Mouse (Mus musculus) E14TG2a.4 (cell line): ENCODE data around the gene Tpk1.

Experiments
- H3K27me3 ChIP-seq: 2 replicates; pipeline ENCODE4 v1.6.1; 2014; ENCODE audit warnings: low read length, control low read depth; ENCODE audit not compliant: insufficient read depth
- H3K36me3 ChIP-seq: 2 replicates; pipeline ENCODE4 v1.6.1; 2014; ENCODE audit warnings: low read length, control low read depth; ENCODE audit not compliant: insufficient read depth
- H3K4me1 ChIP-seq: replicated peaks from 2 replicates; pipeline ENCODE4 v1.6.1; 2014; ENCODE audit warnings: low read depth, low read length, control low read depth
- H3K4me3 ChIP-seq: replicated peaks from 2 replicates; pipeline ENCODE4 v1.5.1; 2014; ENCODE audit warnings: mild to moderate bottlenecking, low read length
- H3K9me3 ChIP-seq: 2 replicates; pipeline ENCODE4 v1.6.1; 2014; ENCODE audit warnings: low read length, control low read depth
- CTCF ChIP-seq: conservative IDR thresholded peaks from 2 replicates; pipeline ENCODE4 v1.5.1; 2014; ENCODE audit warnings: low read length
- NANOG ChIP-seq: IDR thresholded peaks from 2 replicates; pipeline ENCODE4 v1.6.1; 2014; ENCODE audit warnings: borderline replicate concordance, low read length, mixed read lengths
- POU5F1 ChIP-seq: IDR thresholded peaks from 2 replicates; pipeline ENCODE4 v1.6.1; 2014; ENCODE audit warnings: low read length, borderline replicate concordance

The Tpk1 gene

GRCm38 (mm10) chr6:43480687-43481086 is 185.4 kb downstream of the Tpk1 start:
- no peaks in the 10 kb centered on the region for H3K36me3 ChIP-seq
- no peaks in the 10 kb centered on the region for H3K27me3 ChIP-seq
- no peak overlapping the region for H3K4me3 ChIP-seq
- no peak for TF ChIP-seq NANOG
- no peak for TF ChIP-seq POU5F1
- no peak for TF ChIP-seq CTCF
- no peaks in the 10 kb centered on the region for H3K4me1 ChIP-seq
- H3K9me3 ChIP-seq, result no peaks in the 10 kb centered on the region

- Histone ChIP-seq H3K4me1 (no peaks in the 10 kb centered on the region), H3K27me3 (no peaks in the 10 kb centered on the region), H3K4me3 (no peak overlapping the region), H3K9me3 (no peaks in the 10 kb centered on the region), H3K36me3 (no peaks in the 10 kb centered on the region)
- TF ChIP-seq POU5F1, result no peak
- no peak for TF ChIP-seq CTCF
- TF ChIP-seq NANOG, result no peak
Observed at GRCm38 (mm10) chr6:43478810-43479209, 187.3 kb downstream of the Tpk1 start.

DNA sequence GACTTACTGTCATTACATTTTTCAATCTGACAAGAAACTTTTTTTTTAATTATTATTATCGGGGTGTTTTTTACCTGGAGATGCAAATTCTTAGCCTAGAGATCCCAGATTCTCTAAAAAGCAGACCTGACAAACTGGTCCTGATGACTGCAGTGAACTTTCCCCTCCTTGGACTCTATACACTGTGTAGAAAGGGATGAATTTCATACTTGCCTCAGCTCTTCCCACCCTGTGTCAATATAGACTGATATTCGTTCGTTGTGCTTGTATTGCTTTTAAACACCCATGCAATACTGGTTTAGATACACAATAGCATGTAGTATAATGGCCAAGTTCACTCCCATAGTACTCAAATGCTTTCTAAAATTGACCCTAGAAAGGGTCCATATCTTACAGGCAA is 189.7 kb downstream of the Tpk1 start:
- H3K27me3 ChIP-seq, result no peaks in the 10 kb centered on the region
- peaks cover 5% of the 10 kb centered on the region; the same call in 1 of the 2 replicates for H3K4me1 ChIP-seq
- TF ChIP-seq NANOG, result no peak
- no peak for TF ChIP-seq CTCF
- TF ChIP-seq POU5F1, result no peak
- H3K4me3 ChIP-seq, result no peak overlapping the region
- H3K9me3 ChIP-seq, result no peaks in the 10 kb centered on the region
- no peaks in the 10 kb centered on the region for H3K36me3 ChIP-seq

DNA sequence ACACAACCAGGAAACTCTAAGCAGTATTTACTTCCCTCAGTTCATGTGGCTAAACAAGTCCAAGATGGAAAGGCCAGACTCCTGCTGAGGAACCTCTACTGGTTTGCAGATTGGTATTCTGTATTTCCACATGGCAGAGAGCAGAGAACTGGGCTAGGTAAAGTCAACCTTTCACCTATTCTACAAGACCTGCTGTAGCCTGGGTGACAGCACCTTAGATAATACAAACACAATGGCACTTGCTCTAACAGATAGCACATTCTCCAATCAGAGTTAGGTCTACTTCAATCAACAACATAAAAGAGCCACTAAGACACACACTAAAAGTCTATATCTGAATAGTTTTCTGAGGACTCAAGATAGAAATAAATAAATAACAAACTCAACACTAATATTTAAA is 190.2 kb downstream of the Tpk1 start:
- Histone ChIP-seq H3K4me3 (no peak overlapping the region), H3K9me3 (no peaks in the 10 kb centered on the region), H3K27me3 (no peaks in the 10 kb centered on the region), H3K4me1 (peaks cover 5% of the 10 kb centered on the region; the same call in 1 of the 2 replicates), H3K36me3 (no peaks in the 10 kb centered on the region)
- TF ChIP-seq NANOG (no peak), POU5F1 (no peak), CTCF (no peak)

- peaks cover 5% of the 10 kb centered on the region; the same call in 1 of the 2 replicates for H3K4me1 ChIP-seq
- H3K9me3 ChIP-seq, result no peaks in the 10 kb centered on the region
- no peak overlapping the region for H3K4me3 ChIP-seq
- H3K27me3 ChIP-seq, result no peaks in the 10 kb centered on the region
- no peak for TF ChIP-seq NANOG
- TF ChIP-seq POU5F1, result no peak
- TF ChIP-seq CTCF, result no peak
- H3K36me3 ChIP-seq, result no peaks in the 10 kb centered on the region
Observed at GRCm38 (mm10) chr6:43471556-43471955, 194.5 kb downstream of the Tpk1 start.

DNA sequence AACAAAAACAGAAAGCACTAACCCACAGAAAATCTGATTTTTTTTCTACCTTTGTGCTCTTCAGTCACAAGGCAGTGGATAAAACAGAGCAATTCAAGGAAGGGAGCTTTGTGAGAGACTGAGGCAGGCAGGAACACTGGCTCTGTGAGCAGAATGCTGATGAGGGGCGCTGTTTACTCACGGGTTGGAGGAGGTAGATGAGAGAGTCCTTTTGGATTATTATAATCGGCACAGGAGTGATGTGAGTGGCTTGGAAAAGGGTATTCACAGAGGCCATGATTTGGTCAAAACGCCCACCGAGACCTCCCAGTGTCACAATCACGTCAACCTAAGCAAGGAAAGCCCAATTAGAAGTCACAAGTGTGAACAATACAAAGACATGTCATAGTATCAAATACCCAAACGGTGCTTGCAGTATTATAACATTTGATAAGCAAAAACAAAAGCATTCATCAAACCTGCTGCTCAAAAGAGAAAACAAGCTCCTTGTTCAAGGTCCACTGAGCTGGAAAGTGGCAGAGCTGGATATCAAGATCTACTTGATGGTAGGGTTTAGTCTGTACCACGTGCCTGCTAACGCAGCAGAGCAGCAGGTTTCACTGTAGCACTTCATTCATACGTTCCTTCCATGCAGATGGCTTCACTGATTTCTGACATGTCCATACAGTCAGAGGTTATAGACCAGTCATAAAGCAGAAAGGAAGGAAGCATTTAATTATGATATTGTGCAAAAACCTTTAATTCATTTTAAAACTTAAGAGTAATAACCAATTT is 197.1 kb downstream of the Tpk1 start:
- H3K9me3 ChIP-seq, result no peaks in the 10 kb centered on the region
- H3K4me3 ChIP-seq, result no peak overlapping the region
- H3K27me3 ChIP-seq, result no peaks in the 10 kb centered on the region
- no peak for TF ChIP-seq CTCF
- TF ChIP-seq NANOG, result no peak
- no peak for TF ChIP-seq POU5F1
- peaks cover 5% of the 10 kb centered on the region; the same call in 1 of the 2 replicates for H3K4me1 ChIP-seq
- H3K36me3 ChIP-seq, result no peaks in the 10 kb centered on the region

DNA sequence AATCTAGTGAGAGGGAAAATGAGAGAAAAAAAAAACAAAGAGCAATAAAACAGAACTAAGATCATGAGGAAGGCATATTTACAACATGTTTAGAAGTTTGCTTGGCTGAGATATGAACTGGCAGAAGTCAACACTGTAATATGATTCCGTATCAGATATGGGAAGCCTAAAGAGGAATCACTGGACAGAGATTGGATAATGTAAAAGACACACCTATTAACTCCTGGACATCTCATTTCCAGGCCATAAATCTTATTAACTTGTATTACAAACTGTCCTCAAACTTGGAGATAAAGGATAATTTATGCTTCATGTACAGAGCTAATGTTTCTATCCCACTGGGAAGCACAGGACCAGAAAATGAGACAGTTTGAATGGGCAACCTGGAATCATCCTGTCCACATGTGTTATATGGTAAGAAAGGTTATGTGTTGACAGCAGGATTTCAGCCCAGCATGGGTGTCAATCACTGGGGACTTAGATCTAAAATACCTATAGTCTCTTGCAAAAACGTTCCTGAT is 203.2 kb downstream of the Tpk1 start:
- Histone ChIP-seq H3K27me3 (no peaks in the 10 kb centered on the region), H3K4me3 (no peak overlapping the region), H3K36me3 (no peaks in the 10 kb centered on the region), H3K4me1 (no peaks in the 10 kb centered on the region), H3K9me3 (no peaks in the 10 kb centered on the region)
- TF ChIP-seq POU5F1 (no peak), NANOG (no peak), CTCF (no peak)

DNA sequence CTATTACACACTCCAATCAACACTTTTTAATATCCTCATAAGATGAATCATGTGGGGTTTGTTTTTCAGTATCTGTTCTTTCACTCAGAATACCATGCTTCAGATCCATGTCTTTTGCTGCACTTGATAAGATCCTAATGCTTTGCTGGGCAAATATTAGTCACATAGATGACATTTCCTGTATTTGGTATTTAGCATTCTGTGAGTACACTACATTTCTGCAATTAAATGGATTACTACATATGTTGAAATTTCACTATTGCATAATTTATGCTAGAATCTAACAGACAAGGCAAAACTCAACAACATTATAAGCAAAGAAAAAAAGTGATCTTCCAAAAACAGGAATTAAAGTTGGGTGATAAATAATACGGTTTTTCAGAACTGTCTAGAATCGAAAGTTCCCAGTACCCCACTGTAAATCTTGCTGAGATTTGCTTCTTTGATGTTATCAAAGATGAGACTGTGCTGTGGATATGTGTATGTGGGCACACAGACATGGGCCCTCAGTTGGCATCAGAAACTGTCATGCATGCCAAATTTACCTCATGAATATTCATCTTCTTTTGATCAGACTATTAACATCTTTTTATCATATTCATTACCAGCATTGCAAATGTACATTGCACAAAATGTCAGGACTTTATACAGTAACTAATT is 203.8 kb downstream of the Tpk1 start:
- Histone ChIP-seq H3K36me3 (no peaks in the 10 kb centered on the region), H3K4me3 (no peak overlapping the region), H3K4me1 (no peaks in the 10 kb centered on the region), H3K9me3 (no peaks in the 10 kb centered on the region), H3K27me3 (no peaks in the 10 kb centered on the region)
- no peak for TF ChIP-seq POU5F1
- TF ChIP-seq NANOG, result no peak
- TF ChIP-seq CTCF, result no peak

DNA sequence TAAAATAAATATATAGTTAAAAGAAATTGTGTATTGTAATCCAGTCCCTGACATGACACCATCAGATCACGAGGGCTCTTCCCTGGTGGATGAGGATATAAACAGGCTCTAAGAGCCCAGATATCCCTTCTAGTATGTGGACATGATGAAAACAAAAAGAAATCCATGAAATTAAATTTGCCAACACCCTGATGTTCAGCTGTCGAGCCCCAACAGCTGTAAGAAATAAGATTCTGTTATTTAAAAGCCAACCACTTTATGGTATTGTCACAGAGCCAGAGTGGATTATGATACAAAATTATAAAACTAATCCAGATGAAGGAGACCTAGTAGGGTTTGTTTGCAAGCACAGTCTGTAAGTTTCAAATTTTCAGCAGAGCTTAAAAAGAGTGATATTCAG is 207.0 kb downstream of the Tpk1 start:
- H3K27me3 ChIP-seq, result no peaks in the 10 kb centered on the region
- H3K4me3 ChIP-seq, result no peak overlapping the region
- no peaks in the 10 kb centered on the region for H3K9me3 ChIP-seq
- no peaks in the 10 kb centered on the region for H3K36me3 ChIP-seq
- H3K4me1 ChIP-seq, result no peaks in the 10 kb centered on the region
- TF ChIP-seq CTCF, result no peak
